Mouse (Mus musculus) limb, embryonic 15.5 days (tissue): ENCODE measurements around the gene Gipc2. TPM values are rescaled to one million over a fixed set of nuclear protein-coding genes. Genes with fewer than 3 reads are reported as not detected.
A peak's percentile ranks its signal among the peaks of the same experiment; 100 is the strongest.

Source experiments
- ATAC-seq: fragments of 200-750 bp; cut with Nextera tagmentation; 2 replicates; pipeline ENCODE4 v1.8.0; 2017; ENCODE audit warnings: low read depth, moderate TSS enrichment; ENCODE audit not compliant: insufficient number of reproducible peaks, low FRiP score, low TSS enrichment
- H3K27ac ChIP-seq: fragments of 300-500 bp; sonication (generic); 2 replicates; pipeline ENCODE4 v1.5.1; 2015; ENCODE audit warnings: moderate library complexity, mild to moderate bottlenecking, inconsistent platforms
- H3K27me3 ChIP-seq: fragments of 300-500 bp; sonication (generic); 2 replicates; pipeline ENCODE4 v1.6.1; 2015; ENCODE audit warnings: inconsistent platforms
- H3K36me3 ChIP-seq: fragments of 300-500 bp; sonication (generic); 2 replicates; pipeline ENCODE4 v1.6.1; 2015; ENCODE audit warnings: inconsistent platforms
- H3K4me1 ChIP-seq: fragments of 300-500 bp; sonication (generic); 2 replicates; pipeline ENCODE4 v1.6.1; 2015; ENCODE audit warnings: inconsistent platforms
- H3K4me2 ChIP-seq: fragments of 300-500 bp; sonication (generic); 2 replicates; pipeline ENCODE4 v1.6.1; 2015; ENCODE audit warnings: mild to moderate bottlenecking, inconsistent platforms
- H3K4me3 ChIP-seq: fragments of 300-500 bp; sonication (generic); 2 replicates; pipeline ENCODE4 v1.5.1; 2015; ENCODE audit warnings: mild to moderate bottlenecking, inconsistent platforms
- H3K9ac ChIP-seq: fragments of 300-500 bp; sonication (generic); 2 replicates; pipeline ENCODE4 v1.6.1; 2015; ENCODE audit warnings: inconsistent platforms
- H3K9me3 ChIP-seq: fragments of 300-500 bp; sonication (generic); 2 replicates; pipeline ENCODE4 v1.6.1; 2016; ENCODE audit warnings: inconsistent platforms
- WGBS: fragments of 180-500 bp; shearing (Covaris S2); methylation state at CpG from one replicate; pipeline ENCODE4 v1.1.7; 2015; 5-methylcytosine and 5-hydroxymethylcytosine counted together
- polyA plus RNA-seq: library from polyadenylated mRNA; unstranded; fragments of >200 nt; fragmentation: Nextera tagmentation; extraction: Ambion mirVana; gene quantifications from 2 replicates; pipeline ENCODE4 v1.2.1, GENCODE M21; 2015

Gipc2 gene
- 8.5 and 9.1 TPM in 2 replicates for polyA plus RNA-seq

DNA sequence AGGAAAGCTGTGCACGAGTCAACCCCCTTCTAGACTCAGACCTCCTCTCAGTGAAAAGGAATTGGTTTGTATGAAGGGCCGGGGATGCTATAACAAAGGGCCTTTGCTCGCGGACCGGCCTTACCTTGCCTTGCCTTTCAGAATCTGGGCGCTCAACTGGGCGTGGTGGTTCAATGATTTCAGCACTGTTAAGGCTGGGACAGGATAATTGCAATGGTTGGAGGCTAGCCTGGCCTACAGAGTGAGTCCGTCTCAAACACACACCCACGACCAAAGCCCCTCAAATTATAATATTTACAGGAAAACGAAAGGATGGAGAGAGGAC, at the start of gene Gipc2:
TSS of gene Gipc2 (minus strand) at position 132 of the 325 bp plus-strand sequence.
- Histone ChIP-seq H3K36me3 (no peaks in the 10 kb centered on the region), H3K9ac (0 out of 2 replicates have a peak within 1 kb of the TSS, but pooled peaks have one; percentile 18), H3K4me3 (peak within 1 kb of the TSS; percentile 50), H3K4me2 (peak within 1 kb of the TSS; percentile 99), H3K9me3 (no peaks in the 10 kb centered on the region), H3K4me1 (peaks cover 21% of the 10 kb centered on the region), H3K27me3 (peaks cover 17% of the 10 kb centered on the region), H3K27ac (no peak within 1 kb of the TSS)
- no peak for ATAC-seq
- WGBS: 13% methylated on average over 10 of the region's 10 CpGs

DNA sequence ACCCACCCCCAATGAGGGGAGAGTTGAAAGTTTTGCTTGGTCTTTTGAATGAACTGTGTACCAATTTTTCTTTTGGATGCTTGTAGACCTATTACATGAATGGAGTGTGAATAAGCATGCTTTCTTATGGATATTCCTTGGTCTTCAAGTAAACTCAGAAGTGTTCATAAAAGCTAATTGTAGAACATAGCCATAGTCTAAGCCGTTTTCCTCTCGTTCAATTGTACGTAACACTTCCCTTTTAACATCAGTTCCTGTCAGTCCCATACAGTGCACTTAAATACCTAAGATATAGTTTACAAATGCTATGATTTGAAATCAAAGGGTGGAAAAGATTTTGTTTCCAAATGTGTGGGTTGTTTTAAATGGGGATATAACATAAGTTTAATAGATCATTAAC, 47.4 kb upstream of the Gipc2 start:
- Histone ChIP-seq H3K4me1 (peaks cover 20% of the 10 kb centered on the region), H3K9ac (no peak overlapping the region), H3K27me3 (no peaks in the 10 kb centered on the region), H3K4me2 (peak overlapping the region; percentile 74), H3K9me3 (no peaks in the 10 kb centered on the region), H3K27ac (no peak overlapping the region), H3K4me3 (no peak overlapping the region), H3K36me3 (peaks cover 30% of the 10 kb centered on the region)
- ATAC-seq: no peak
- 33% methylated on average over 3 of the region's 3 CpGs for WGBS

DNA sequence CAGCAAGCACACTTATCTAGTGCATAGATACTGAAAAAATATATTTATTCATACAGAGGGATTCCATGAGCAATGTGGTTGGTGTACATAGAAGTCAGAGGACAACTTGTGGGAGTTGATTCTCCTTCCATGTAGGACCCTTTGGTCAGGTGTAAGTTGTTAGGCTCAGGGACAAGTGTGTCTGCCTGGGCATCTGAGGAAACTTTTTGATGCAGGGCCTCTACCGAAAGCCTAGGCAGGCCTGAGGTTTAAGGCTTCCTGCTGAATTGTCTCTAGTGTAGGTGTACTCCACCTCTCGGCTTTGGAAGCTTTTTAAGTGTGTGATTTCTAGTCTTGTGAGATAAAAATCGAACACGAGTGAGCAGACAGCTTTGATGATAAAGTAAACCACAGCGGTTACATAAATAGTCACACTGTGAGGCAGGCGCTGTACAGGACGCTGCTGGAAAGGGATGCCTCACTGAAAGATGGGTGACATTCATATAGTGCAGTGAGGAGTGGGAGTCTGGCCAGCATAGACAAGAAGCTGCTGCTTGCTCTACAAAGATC, 45.8 kb upstream of the Gipc2 start:
- ATAC-seq: no peak
- Histone ChIP-seq H3K4me2 (peak overlapping the region; percentile 74), H3K9ac (peak overlapping the region; percentile 99), H3K27me3 (no peaks in the 10 kb centered on the region), H3K4me1 (peaks cover 21% of the 10 kb centered on the region), H3K27ac (no peak overlapping the region), H3K36me3 (peaks cover 21% of the 10 kb centered on the region), H3K4me3 (peak overlapping the region; percentile 94), H3K9me3 (no peaks in the 10 kb centered on the region)
- 18% methylated on average over 7 of the region's 7 CpGs for WGBS

DNA sequence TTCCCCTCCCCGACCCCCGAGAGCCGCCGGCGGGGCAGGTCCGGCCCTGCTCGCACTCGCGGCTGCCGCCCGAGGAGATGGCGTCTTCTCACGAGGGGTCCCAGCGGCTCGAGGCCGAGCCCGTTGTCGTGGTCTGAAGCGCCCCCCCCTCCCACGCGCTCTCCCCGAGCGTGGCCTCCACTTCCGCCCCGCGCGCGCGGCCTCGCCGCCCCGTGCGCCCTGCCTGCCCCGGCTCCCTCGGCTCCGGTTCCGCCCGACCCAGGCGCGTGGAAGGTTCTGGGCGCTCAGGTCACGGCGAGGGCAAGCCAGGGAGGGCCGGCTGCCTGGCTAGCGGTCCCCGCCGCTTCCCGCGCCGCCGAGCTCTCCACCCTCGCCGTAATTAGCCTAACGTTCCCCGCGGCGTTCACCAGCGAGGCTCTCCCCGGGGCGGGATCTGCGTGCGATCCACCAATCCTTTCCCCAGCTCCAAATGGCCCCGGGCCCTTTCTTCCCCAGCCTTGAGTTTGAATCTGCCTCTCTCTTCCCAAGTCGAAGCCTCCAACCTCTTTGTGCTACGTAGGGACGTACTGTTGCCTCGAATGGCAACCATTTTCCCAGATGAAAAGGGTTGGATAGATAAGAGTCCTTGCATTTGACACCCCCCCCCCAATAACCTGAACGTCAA, 44.8 kb upstream of the Gipc2 start:
- peak overlapping the region; percentile 74 for H3K4me2 ChIP-seq
- H3K27me3 ChIP-seq: no peaks in the 10 kb centered on the region
- peaks cover 12% of the 10 kb centered on the region for H3K36me3 ChIP-seq
- H3K9ac ChIP-seq: peak overlapping the region; percentile 99
- peak overlapping the region; percentile 94 for H3K4me3 ChIP-seq
- WGBS: under 1% methylated on average over 58 of the region's 68 CpGs
- H3K4me1 ChIP-seq: peaks cover 21% of the 10 kb centered on the region
- H3K27ac ChIP-seq: peak overlapping the region; percentile 99
- peak; percentile 70 for ATAC-seq
- no peaks in the 10 kb centered on the region for H3K9me3 ChIP-seq

DNA sequence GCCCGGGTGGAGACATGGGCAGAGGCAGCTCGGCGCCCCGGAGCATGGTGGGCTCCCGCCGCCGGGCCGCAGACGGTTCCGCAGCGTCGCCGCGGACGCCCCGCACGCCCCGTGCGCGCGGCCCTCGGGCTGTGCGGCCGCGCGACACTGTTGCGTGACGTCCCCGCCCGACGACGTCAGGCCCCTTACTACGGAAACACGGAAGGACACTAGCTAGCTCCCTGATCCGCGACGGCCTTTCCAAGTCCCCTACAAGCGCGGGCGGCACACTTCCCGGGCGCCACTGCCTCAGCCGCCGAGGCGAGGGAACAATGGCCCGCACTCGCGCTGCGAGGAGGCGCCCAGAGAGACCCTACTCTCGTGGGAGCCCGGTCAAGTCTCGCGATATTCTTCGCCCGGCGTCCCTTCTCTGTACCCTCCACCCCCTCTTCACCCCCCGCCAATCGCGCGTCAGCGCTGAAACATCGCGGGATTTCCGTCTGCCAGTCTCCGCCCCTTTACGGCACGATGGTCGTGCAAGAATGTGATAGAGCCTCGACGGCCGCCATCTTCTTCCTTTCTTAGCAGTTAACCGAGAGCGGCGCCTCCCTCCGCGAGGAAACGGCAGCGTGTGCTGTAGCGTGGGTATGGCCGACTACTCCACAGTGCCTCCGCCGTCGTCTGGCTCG, 44.1 kb upstream of the Gipc2 start, which contains the start of the genes Dnajb4 and Fubp1:
TSS of gene Dnajb4 (minus strand) at position 336 of the 668 bp plus-strand sequence.
TSS of gene Fubp1 (plus strand) at position 456 of the 668 bp plus-strand sequence.
- H3K4me1 ChIP-seq: peaks cover 21% of the 10 kb centered on the region
- peak; percentile 95 for ATAC-seq
- peak within 1 kb of the TSS; percentile 74 for H3K4me2 ChIP-seq
- H3K27me3 ChIP-seq: no peaks in the 10 kb centered on the region
- 1% methylated on average over 85 of the region's 85 CpGs for WGBS
- no peaks in the 10 kb centered on the region for H3K9me3 ChIP-seq
- H3K9ac ChIP-seq: peak within 1 kb of the TSS; percentile 99
- H3K4me3 ChIP-seq: peak within 1 kb of the TSS; percentile 94
- 0 out of 2 replicates have a peak, but pooled peaks cover 8% of the 10 kb centered on the region for H3K36me3 ChIP-seq
- H3K27ac ChIP-seq: peak within 1 kb of the TSS; percentile 99

DNA sequence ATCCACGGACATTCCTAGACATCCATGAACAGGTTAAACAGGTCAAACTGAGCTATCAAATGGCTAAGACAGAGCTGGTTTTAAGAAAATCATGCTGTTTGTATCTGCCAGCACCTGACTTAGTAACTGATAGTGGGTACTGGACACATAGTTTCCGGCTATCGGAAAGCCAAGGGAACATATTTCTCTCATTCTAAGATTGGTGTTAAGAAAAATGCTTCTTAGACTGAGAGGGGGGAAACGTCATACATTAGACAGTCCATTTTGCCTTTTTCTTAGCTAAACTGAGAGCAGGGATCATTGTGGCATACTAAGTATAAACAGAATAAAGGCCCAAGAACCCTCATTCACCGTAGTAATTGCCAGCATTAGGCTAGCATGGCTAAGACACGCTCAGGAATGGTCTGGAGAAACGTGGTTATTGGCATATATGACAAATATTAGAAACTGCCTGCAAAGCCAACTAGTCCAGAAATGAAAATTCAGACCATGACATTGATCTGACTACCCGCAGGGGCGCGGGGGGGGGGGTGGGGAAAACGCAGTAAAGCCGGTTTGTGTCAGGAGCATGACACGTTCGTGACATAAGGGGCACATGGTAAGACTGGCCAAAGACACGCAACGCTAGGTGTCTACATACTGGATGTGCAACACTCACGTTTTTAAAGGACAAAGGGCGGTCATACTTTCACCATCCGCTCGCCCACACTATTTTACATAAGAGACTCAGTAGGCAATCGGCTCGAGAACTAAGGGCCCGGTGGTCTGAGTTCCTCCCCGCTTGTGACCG, 43.3 kb upstream of the Gipc2 start:
- Histone ChIP-seq H3K4me1 (peaks cover 21% of the 10 kb centered on the region), H3K4me3 (peak overlapping the region; percentile 94), H3K27me3 (no peaks in the 10 kb centered on the region), H3K4me2 (peak overlapping the region; percentile 52), H3K9me3 (no peaks in the 10 kb centered on the region), H3K36me3 (0 out of 2 replicates have a peak, but pooled peaks cover 5% of the 10 kb centered on the region), H3K27ac (peak overlapping the region; percentile 99), H3K9ac (peak overlapping the region; percentile 97)
- WGBS: 3% methylated on average over 25 of the region's 25 CpGs
- no peak; the same call in 1 of the 2 replicates for ATAC-seq

DNA sequence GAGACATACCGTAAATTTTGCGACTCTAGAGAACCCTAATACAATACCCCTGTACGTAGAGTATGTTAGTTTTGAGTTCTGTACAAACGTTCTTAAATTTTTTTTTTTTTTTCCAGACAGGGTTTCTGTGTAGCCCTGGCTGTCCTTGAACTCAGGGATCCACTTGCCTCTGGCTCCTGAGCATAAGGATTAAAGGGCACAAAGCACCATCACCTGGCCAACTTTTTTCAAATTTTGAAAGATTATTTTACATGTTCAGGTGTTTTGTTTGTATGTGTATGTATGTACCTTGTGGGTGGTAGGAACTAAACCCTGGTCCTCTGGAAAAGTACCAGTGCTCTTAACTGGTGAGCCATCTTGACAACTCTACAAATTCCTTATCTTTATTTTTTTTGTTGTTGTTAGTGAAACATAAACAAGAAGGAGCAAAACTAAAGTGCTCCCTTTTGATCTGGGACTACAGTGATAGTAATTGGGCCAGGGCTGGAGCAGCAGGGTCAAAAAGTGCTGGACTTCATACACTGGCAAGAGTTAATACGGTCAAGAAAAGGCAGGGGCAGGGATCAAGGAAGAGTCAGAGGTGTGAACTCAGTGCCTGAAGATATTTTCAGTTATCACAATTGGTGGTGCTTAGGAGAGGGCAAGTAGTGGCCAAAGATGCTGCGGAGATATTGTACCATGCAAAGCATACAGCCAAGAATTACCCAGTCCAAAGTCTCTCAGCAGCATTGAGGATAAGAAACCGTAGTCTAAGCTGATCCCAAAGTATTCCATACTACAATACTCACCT, 42.3 kb upstream of the Gipc2 start:
- Histone ChIP-seq H3K4me3 (no peak overlapping the region), H3K27me3 (no peaks in the 10 kb centered on the region), H3K27ac (no peak overlapping the region), H3K4me2 (no peak overlapping the region), H3K9ac (no peak overlapping the region), H3K36me3 (0 out of 2 replicates have a peak, but pooled peaks cover 5% of the 10 kb centered on the region), H3K4me1 (peaks cover 19% of the 10 kb centered on the region), H3K9me3 (no peaks in the 10 kb centered on the region)
- no peak for ATAC-seq
- WGBS: 84% methylated on average over 7 of the region's 7 CpGs

DNA sequence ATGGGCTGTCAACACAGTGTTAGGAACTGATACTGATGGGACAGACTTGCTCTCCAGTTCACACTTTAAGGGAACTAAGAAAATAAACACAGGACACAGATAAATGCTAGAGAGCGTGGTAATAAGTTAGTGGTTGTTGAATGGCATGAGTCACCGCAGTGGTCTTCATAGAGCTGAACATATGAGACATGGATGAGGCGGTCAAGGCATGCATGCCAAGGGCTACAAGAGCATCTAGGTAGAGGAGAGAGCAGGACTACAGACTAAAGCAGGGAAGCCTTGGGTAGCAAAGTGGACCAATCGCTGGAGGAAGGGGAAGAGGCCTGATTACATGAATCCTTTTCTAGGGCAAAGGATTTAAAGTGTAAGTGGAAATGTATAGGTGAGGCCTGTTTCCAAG, 41.1 kb upstream of the Gipc2 start:
- H3K4me3 ChIP-seq: no peak overlapping the region
- H3K36me3 ChIP-seq: 0 out of 2 replicates have a peak, but pooled peaks cover 5% of the 10 kb centered on the region
- no peak overlapping the region for H3K4me2 ChIP-seq
- 96% methylated on average over 4 of the region's 4 CpGs for WGBS
- H3K27ac ChIP-seq: no peak overlapping the region
- no peak overlapping the region for H3K9ac ChIP-seq
- ATAC-seq: no peak
- H3K27me3 ChIP-seq: no peaks in the 10 kb centered on the region
- no peaks in the 10 kb centered on the region for H3K9me3 ChIP-seq
- H3K4me1 ChIP-seq: peaks cover 8% of the 10 kb centered on the region

DNA sequence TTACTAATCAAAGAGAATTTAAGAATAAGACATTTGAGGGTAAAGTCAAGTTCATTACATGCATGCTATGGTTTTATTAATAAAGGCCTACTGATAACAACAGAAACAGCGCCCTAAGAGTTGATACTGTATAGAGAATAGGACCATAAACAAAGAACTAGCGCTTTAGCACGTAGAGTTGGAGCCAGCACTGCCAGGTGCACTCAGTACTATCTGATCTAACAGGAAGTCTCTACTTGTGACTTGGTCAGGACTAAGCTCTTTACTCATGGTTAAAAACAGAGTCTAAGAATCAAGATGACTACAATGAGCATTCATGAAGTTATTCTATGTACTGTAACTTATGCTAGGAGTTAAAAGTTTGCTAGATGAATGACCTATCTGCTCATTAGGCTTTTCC, 38.5 kb upstream of the Gipc2 start:
- 0 out of 2 replicates have a peak, but pooled peaks cover 5% of the 10 kb centered on the region for H3K36me3 ChIP-seq
- no peak overlapping the region for H3K4me2 ChIP-seq
- no peak overlapping the region for H3K4me3 ChIP-seq
- ATAC-seq: no peak
- no peak overlapping the region for H3K27ac ChIP-seq
- H3K4me1 ChIP-seq: peaks cover 3% of the 10 kb centered on the region; the same call in 1 of the 2 replicates
- no peaks in the 10 kb centered on the region for H3K27me3 ChIP-seq
- H3K9me3 ChIP-seq: no peaks in the 10 kb centered on the region
- 84% methylated on average over 3 of the region's 3 CpGs for WGBS
- H3K9ac ChIP-seq: no peak overlapping the region

DNA sequence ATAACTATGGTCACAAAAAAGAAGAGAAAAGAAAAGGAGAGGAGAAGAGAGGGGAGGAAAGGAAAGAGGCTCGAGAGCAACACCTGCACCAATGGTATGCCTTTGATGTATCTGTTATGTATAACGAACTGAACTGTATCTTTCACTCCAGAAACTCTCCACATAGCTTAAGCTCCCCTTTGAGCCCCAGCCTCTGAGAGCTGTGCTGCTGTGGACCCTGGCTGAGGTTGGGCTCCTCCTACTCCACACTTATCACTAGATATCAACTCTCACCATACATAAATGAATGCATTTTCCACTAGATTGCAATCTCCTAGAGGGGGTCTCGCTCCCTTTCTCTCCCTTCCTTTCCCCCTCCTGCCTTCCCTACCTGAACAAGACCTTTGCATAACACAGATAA, 38.0 kb upstream of the Gipc2 start:
- ATAC-seq: no peak
- 0 out of 2 replicates have a peak, but pooled peaks cover 5% of the 10 kb centered on the region for H3K36me3 ChIP-seq
- WGBS: 46% methylated on average over 3 of the region's 3 CpGs
- no peak overlapping the region for H3K4me2 ChIP-seq
- H3K9me3 ChIP-seq: no peaks in the 10 kb centered on the region
- H3K4me3 ChIP-seq: no peak overlapping the region
- H3K27me3 ChIP-seq: no peaks in the 10 kb centered on the region
- no peak overlapping the region for H3K9ac ChIP-seq
- no peak overlapping the region for H3K27ac ChIP-seq
- peaks cover 3% of the 10 kb centered on the region; the same call in 1 of the 2 replicates for H3K4me1 ChIP-seq

DNA sequence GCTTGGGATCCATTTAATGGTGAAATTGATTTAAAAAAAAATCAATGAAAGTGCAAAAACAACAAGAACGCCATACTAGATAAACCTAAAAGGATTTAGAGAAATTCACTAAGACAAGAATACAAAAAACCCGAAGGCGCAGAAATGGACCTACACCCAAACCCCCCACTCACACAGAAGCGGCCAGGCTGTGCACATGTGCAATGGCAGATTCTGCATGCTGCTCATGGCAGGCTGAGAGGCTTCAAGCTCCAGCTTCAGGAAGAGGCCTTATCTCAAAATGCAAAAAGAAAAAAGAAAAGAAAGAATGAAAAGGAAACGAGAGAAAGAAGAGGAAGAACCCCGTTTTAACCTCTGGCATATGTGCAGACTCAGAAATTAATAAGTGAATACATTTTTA, 37.4 kb upstream of the Gipc2 start:
- Histone ChIP-seq H3K4me1 (0 out of 2 replicates have a peak, but pooled peaks cover under 1% of the 10 kb centered on the region), H3K36me3 (0 out of 2 replicates have a peak, but pooled peaks cover 5% of the 10 kb centered on the region), H3K9me3 (no peaks in the 10 kb centered on the region), H3K27me3 (no peaks in the 10 kb centered on the region), H3K27ac (no peak overlapping the region), H3K4me3 (no peak overlapping the region), H3K9ac (no peak overlapping the region), H3K4me2 (no peak overlapping the region)
- ATAC-seq: no peak
- WGBS: 88% methylated on average over 6 of the region's 6 CpGs
